Mouse (Mus musculus): ENCODE measurements around the gene Rdh11.

DNA sequence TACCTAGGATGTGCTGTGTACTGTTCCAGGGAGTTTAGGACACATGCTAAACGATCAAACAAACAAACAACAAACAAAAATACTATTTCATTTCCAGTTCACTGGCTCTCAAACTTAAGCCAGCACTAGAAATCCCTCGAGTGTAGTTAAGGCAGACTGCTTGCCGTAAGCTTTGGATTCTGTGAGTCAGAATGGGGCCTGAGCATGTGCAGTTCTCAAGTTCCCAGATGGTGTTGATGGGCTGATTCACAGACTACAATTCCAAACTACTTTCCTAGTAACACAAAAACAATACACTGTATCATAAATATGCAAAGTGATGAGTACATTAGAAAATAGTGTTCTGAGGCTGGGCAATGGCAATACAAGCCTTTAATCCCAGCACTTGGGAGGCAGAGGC is 21.7 kb downstream of the Rdh11 start:
- TF ChIP-seq CTCF (IDR thresholded peaks at IDR 0.05; ENCODE audit: borderline replicate concordance, extremely low read depth, insufficient read depth, insufficient read length) (no peak), POLR2A (IDR thresholded peaks at IDR 0.05; ENCODE audit: borderline replicate concordance, extremely low read depth, insufficient read depth, insufficient read length, poor library complexity, severe bottlenecking) (no peak)

Data from brain, embryonic 14.5 days (tissue).